Mouse (Mus musculus) intestine, embryonic 14.5 days (tissue): ENCODE measurements around the gene Fance. TPM values are rescaled to one million over a fixed set of nuclear protein-coding genes. Genes with fewer than 3 reads are reported as not detected.

Experiments
- ATAC-seq: fragments of 200-750 bp; cut with Nextera tagmentation; replicated peaks from 2 replicates; pipeline ENCODE4 v1.8.0; 2017; ENCODE audit warnings: low read depth, moderate number of reproducible peaks, moderate TSS enrichment, moderate library complexity; ENCODE audit not compliant: low FRiP score, low TSS enrichment
- DNase-seq: peaks from one replicate; pipeline ENCODE4 v3.0.0-alpha.2; 2018; ENCODE audit warnings: low spot score
- H3K27ac ChIP-seq: fragments of 300-500 bp; sonication (generic); 2 replicates; pipeline ENCODE4 v1.5.1; 2014; ENCODE audit warnings: low read depth, mild to moderate bottlenecking, control low read depth
- H3K27me3 ChIP-seq: fragments of 300-500 bp; sonication (generic); replicated peaks from 2 replicates; pipeline ENCODE4 v1.6.1; 2014; ENCODE audit warnings: low read length, control low read depth; ENCODE audit not compliant: control insufficient read depth, insufficient read depth
- H3K36me3 ChIP-seq: fragments of 300-500 bp; sonication (generic); 2 replicates; pipeline ENCODE4 v1.6.1; 2014; ENCODE audit warnings: low read length, control low read depth; ENCODE audit not compliant: control insufficient read depth, insufficient read depth
- H3K4me1 ChIP-seq: fragments of 300-500 bp; sonication (generic); replicated peaks from 2 replicates; pipeline ENCODE4 v1.6.1; 2014; ENCODE audit warnings: low read length, control low read depth, mixed read lengths; ENCODE audit not compliant: control insufficient read depth, insufficient read depth
- H3K4me2 ChIP-seq: fragments of 300-500 bp; sonication (generic); 2 replicates; pipeline ENCODE4 v1.6.1; 2014; ENCODE audit warnings: low read length
- H3K4me3 ChIP-seq: fragments of 300-500 bp; sonication (generic); 2 replicates; pipeline ENCODE4 v1.5.1; 2014; ENCODE audit warnings: low read depth, low read length, control low read depth, mixed read lengths
- H3K9ac ChIP-seq: fragments of 300-500 bp; sonication (generic); 2 replicates; pipeline ENCODE4 v1.6.1; 2014; ENCODE audit warnings: mild to moderate bottlenecking, low read length
- H3K9me3 ChIP-seq: fragments of 300-500 bp; sonication (generic); 2 replicates; pipeline ENCODE4 v1.6.1; 2016; ENCODE audit warnings: low read length, control low read depth; ENCODE audit not compliant: control insufficient read depth
- WGBS: fragments of 180-500 bp; shearing (Covaris S2); extraction: QIAGEN DNeasy Blood & Tissue Kit; methylation state at CpG from one replicate; pipeline ENCODE4 v1.1.7; 2014; 5-methylcytosine and 5-hydroxymethylcytosine counted together
- polyA plus RNA-seq: library from polyadenylated mRNA; unstranded; fragments of >200 nt; fragmentation: Nextera tagmentation; extraction: Ambion mirVana; gene quantifications from 2 replicates; pipeline ENCODE4 v1.2.1, GENCODE M21; 2014

The Fance gene
- polyA plus RNA-seq, 1 experiment from 2014 or later = 33.7 TPM

GRCm38 (mm10) chr17:28312232-28313211 is 797 bp upstream of the Fance start:
- peak; percentile 13 for ATAC-seq

GRCm38 (mm10) chr17:28313880-28314225 is 534 bp downstream of the Fance start:
- DNase-seq = no peak
- Histone ChIP-seq H3K36me3 (peaks cover 32% of the 10 kb centered on the region), H3K27ac (peak overlapping the region; percentile 81), H3K4me3 (peak overlapping the region; percentile 55), H3K4me1 (peaks cover 9% of the 10 kb centered on the region; the same call in 1 of the 2 replicates), H3K27me3 (no peaks in the 10 kb centered on the region), H3K9me3 (no peaks in the 10 kb centered on the region), H3K4me2 (peak overlapping the region; percentile 73), H3K9ac (peak overlapping the region; percentile 82)
- ATAC-seq = peak; percentile 3; the same call in 1 of the 2 replicates
- WGBS = 1% methylated on average over 11 of the region's 11 CpGs

More at GRCm38 (mm10) chr17:28312232-28313211, 797 bp upstream of the Fance start:
- H3K36me3 ChIP-seq = peaks cover 20% of the 10 kb centered on the region
- no peaks in the 10 kb centered on the region for H3K9me3 ChIP-seq
- peak overlapping the region; percentile 40 for H3K9ac ChIP-seq
- peak; percentile 69 for DNase-seq
- H3K4me2 ChIP-seq = peak overlapping the region; percentile 43
- H3K4me3 ChIP-seq = peak overlapping the region; percentile 55
- no peaks in the 10 kb centered on the region for H3K27me3 ChIP-seq
- WGBS = 22% methylated on average over 17 of the region's 17 CpGs
- H3K4me1 ChIP-seq = peaks cover 15% of the 10 kb centered on the region; the same call in 1 of the 2 replicates
- H3K27ac ChIP-seq = peak overlapping the region; percentile 59; the same call in 1 of the 2 replicates

DNA sequence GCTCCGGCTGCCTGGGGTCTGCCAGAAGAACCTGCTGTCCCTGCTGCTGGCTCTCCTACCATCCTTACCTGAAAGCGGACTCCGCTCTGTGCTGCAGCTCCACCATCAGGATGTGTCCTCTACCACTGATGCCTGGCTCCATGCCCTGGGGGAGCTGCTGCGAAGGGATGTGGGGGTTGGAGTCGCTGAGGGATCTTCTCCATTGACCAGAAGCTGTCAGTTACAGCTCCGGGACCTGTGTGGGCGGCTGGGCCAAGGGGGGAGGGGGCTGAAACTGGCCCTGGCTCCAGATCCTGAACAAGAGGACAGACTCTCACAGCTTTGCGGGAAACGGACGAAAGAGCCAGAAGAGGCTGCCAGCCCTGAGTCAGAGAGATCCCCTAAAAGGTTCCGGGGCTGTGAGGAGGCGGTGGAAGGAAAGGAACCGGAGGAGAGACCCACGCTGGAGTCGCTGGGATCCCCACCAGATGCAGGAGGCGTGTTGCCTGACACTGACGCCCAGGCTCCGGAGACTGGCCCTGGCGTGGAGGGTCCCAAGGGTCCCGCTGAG is 2.4 kb downstream of the Fance start:
- Histone ChIP-seq H3K9me3 (no peaks in the 10 kb centered on the region), H3K27ac (no peak overlapping the region), H3K36me3 (peaks cover 50% of the 10 kb centered on the region), H3K4me3 (no peak overlapping the region), H3K27me3 (no peaks in the 10 kb centered on the region), H3K4me1 (peaks cover 9% of the 10 kb centered on the region; the same call in 1 of the 2 replicates), H3K9ac (no peak overlapping the region), H3K4me2 (no peak overlapping the region)
- WGBS = 90% methylated on average over 20 of the region's 20 CpGs
- no peak for ATAC-seq
- no peak for DNase-seq

GRCm38 (mm10) chr17:28316476-28316875 is 3.2 kb downstream of the Fance start:
- H3K27ac ChIP-seq = no peak overlapping the region
- DNase-seq (no peak), ATAC-seq (no peak)
- 91% methylated on average over 9 of the region's 9 CpGs for whole genome bisulfite sequencing
- peaks cover 57% of the 10 kb centered on the region for H3K36me3 ChIP-seq
- H3K9me3 ChIP-seq = no peaks in the 10 kb centered on the region
- no peak overlapping the region for H3K9ac ChIP-seq
- H3K4me3 ChIP-seq = no peak overlapping the region
- peaks cover 9% of the 10 kb centered on the region; the same call in 1 of the 2 replicates for H3K4me1 ChIP-seq
- no peaks in the 10 kb centered on the region for H3K27me3 ChIP-seq
- H3K4me2 ChIP-seq = no peak overlapping the region

GRCm38 (mm10) chr17:28317091-28317490 is 3.8 kb downstream of the Fance start:
- no peaks in the 10 kb centered on the region for H3K9me3 ChIP-seq
- H3K27me3 ChIP-seq = no peaks in the 10 kb centered on the region
- no peak overlapping the region for H3K4me3 ChIP-seq
- no peak overlapping the region for H3K4me2 ChIP-seq
- H3K27ac ChIP-seq = no peak overlapping the region
- H3K36me3 ChIP-seq = peaks cover 60% of the 10 kb centered on the region
- WGBS = 73% methylated on average over 8 of the region's 8 CpGs
- no peak overlapping the region for H3K9ac ChIP-seq
- no peak for ATAC-seq
- H3K4me1 ChIP-seq = peaks cover 9% of the 10 kb centered on the region; the same call in 1 of the 2 replicates
- no peak for DNase-seq

DNA sequence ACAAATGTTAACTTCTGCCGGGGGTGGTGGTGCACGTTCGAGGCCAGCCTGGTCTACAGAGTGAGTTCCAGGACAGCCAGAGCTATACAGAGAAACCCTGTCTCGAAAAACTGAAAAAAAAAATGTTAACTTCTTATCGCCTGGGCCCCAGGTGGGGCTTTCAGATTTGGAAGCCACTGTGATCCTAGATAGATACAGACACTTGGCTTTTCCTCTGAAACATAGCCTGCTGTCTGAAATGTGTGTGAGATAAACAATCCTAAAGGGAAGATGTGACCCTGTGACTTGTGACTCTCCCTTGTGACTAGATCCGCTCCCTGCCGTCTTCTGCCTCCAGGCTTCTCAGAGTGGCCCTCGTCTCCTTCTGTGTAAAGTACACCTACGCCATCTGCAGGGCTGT is 4.4 kb downstream of the Fance start:
- H3K27ac ChIP-seq = no peak overlapping the region
- H3K36me3 ChIP-seq = peaks cover 65% of the 10 kb centered on the region

GRCm38 (mm10) chr17:28321700-28322099 is 8.4 kb downstream of the Fance start:
- H3K27ac ChIP-seq = no peak overlapping the region
- H3K4me2 ChIP-seq = no peak overlapping the region
- no peak for DNase-seq
- WGBS = 94% methylated on average over 4 of the region's 4 CpGs
- H3K27me3 ChIP-seq = no peaks in the 10 kb centered on the region
- H3K4me3 ChIP-seq = no peak overlapping the region
- H3K36me3 ChIP-seq = peaks cover 67% of the 10 kb centered on the region
- no peak overlapping the region for H3K9ac ChIP-seq
- no peaks in the 10 kb centered on the region for H3K9me3 ChIP-seq
- H3K4me1 ChIP-seq = no peaks in the 10 kb centered on the region
- no peak for ATAC-seq

More for the DNA sequence above, 4.4 kb downstream of the Fance start:
- H3K4me2 ChIP-seq = no peak overlapping the region
- H3K9me3 ChIP-seq = no peaks in the 10 kb centered on the region
- no peaks in the 10 kb centered on the region for H3K27me3 ChIP-seq
- ATAC-seq = no peak
- H3K9ac ChIP-seq = no peak overlapping the region
- DNase-seq = no peak
- H3K4me1 ChIP-seq = peaks cover 9% of the 10 kb centered on the region; the same call in 1 of the 2 replicates
- WGBS = 84% methylated on average over 9 of the region's 9 CpGs
- H3K4me3 ChIP-seq = no peak overlapping the region

- H3K36me3 ChIP-seq = peaks cover 47% of the 10 kb centered on the region
Measured at GRCm38 (mm10) chr17:28323786-28324185, 10.5 kb downstream of the Fance start.

More at GRCm38 (mm10) chr17:28323786-28324185, 10.5 kb downstream of the Fance start:
- no peak overlapping the region for H3K9ac ChIP-seq
- no peak overlapping the region for H3K4me3 ChIP-seq
- WGBS = 75% methylated on average over 8 of the region's 8 CpGs
- ATAC-seq = no peak
- no peak overlapping the region for H3K4me2 ChIP-seq
- no peaks in the 10 kb centered on the region for H3K9me3 ChIP-seq
- no peak overlapping the region for H3K27ac ChIP-seq
- no peak for DNase-seq
- no peaks in the 10 kb centered on the region for H3K27me3 ChIP-seq
- peaks cover 12% of the 10 kb centered on the region for H3K4me1 ChIP-seq
